Mouse (Mus musculus) midbrain, embryonic 11.5 days (tissue): ENCODE measurements around the gene Mutyh. TPM values are rescaled to one million over a fixed set of nuclear protein-coding genes. Genes with fewer than 3 reads are reported as not detected.

Source experiments
- polyA plus RNA-seq: library from polyadenylated mRNA; unstranded; fragments of >200 nt; fragmentation: Nextera tagmentation; extraction: Ambion mirVana; gene quantifications from 2 replicates; pipeline ENCODE4 v1.2.1, GENCODE M21; 2014

Gene Mutyh
- polyA plus RNA-seq, 1 experiment from 2014 or later, result 18.2 TPM

Other genes with a start within 250 kb of the Mutyh start
- 1.7 and 2.6 TPM in 2 replicates for gene Ccdc17, start 211.1 kb upstream of the Mutyh start, polyA plus RNA-seq
- 304 and 328 TPM in 2 replicates for gene Nasp, start 179.8 kb upstream of the Mutyh start, polyA plus RNA-seq
- 544 TPM in 2 replicates for gene Akr1a1, start 156.0 kb upstream of the Mutyh start, polyA plus RNA-seq
- gene Prdx1, start 122.2 kb upstream of the Mutyh start, polyA plus RNA-seq, result 1,035 and 1,053 TPM in 2 replicates
- 23.6 and 28.0 TPM in 2 replicates for gene Mmachc, start 99.3 kb upstream of the Mutyh start, polyA plus RNA-seq
- gene Ccdc163, start 99.2 kb upstream of the Mutyh start, polyA plus RNA-seq, result 34.3 and 37.7 TPM in 2 replicates
- gene Tesk2, start 86.8 kb upstream of the Mutyh start, polyA plus RNA-seq, result 5.5 and 6.1 TPM in 2 replicates
- gene Toe1, start 83 bp upstream of the Mutyh start, polyA plus RNA-seq, result 33.7 and 34.1 TPM in 2 replicates
- gene Hpdl, start 14.0 kb downstream of the Mutyh start, polyA plus RNA-seq, result 0.51 and 0.81 TPM in 2 replicates
- 8.7 and 10.1 TPM in 2 replicates for gene Zswim5, start 69.7 kb downstream of the Mutyh start, polyA plus RNA-seq
- 85.2 and 95.6 TPM in 2 replicates for gene Urod, start 186.7 kb downstream of the Mutyh start, polyA plus RNA-seq
- 7.6 and 9.4 TPM in 2 replicates for gene Hectd3, start 187.6 kb downstream of the Mutyh start, polyA plus RNA-seq
- gene Eif2b3, start 211.7 kb downstream of the Mutyh start, polyA plus RNA-seq, result 43.0 and 49.4 TPM in 2 replicates